Mouse (Mus musculus) cerebellum, adult 18-20 months (tissue): ENCODE measurements around the gene Txndc16.

Source experiments
- DNase-seq, 2 experiments: peaks; one replicate each; pipeline ENCODE4 v3.0.0; 2021

Txndc16 gene

DNA sequence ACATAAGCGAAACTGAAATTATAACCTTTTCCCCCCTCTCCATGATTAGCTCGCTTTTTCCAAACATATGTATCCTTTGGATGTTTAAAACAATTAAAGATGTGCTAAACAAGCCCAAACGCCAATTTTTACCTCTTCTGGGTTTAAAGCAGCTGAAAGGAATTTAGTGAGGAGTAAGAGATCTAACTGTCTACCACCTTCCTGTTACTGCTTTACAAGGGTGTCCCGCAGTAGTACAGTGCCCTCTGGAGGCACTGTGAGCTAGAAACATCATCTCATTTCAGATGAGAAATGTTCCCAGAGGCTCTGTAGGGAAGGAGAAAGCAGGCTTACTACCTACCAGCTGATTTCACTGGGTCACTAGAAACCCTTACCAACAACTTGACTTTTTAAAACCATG lies 77.6 kb downstream of the Txndc16 start:
- peak in 1 of 2 experiments; percentile 13 for DNase-seq

DNA sequence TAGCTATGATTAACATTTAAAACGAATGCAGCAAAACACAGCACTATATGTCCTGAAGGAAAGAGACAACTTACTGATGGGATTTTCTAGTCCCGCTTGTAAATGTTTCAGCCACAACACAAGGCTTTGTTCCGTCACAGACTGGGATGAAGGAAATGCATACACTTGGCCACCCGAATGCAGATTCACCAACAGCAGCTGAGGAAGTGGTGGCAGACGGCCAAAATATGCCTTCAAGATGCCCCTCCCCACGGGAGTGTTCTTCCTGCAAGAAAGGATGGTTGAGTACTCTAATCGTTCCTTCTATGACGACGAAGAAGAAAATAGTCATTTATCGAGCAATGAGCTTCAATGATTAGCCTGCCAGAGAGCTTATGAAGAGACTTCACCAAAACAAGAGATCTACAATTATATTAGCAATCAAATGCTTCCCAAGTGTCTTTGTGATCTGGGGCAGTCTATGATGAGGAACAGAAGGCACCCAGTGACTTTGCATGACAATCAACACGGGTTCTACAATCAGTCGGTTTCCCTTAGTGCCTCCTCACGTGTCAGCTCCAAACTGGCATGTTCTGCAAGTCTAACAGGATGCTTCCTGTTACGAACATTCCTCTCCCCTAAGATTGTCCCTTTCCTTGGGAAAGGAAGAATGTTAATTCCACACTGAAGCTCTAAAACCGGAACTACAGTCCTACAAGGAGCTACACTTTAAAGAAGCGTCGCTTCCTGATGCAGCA lies 79.6 kb downstream of the Txndc16 start:
- DNase-seq: no peak

DNA sequence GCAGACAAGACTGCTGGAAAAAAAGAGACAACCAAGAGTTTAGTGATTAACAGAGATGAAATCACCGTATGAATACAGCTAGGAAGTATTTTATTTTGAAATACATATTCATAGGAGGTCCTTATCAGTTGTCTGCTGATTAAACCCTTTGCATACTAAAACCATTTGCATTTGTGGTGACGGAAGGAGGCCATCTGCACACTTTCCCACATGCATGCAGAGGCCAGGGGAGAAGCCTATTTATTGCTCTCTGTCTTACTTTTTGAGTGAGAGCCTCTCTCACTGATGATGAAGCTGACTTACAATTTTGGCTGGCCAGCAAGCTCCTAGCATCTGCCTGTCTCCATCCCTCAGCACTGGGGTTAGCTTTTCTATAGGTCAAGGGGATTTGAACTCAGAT lies 84.2 kb downstream of the Txndc16 start:
- no peak for DNase-seq

DNA sequence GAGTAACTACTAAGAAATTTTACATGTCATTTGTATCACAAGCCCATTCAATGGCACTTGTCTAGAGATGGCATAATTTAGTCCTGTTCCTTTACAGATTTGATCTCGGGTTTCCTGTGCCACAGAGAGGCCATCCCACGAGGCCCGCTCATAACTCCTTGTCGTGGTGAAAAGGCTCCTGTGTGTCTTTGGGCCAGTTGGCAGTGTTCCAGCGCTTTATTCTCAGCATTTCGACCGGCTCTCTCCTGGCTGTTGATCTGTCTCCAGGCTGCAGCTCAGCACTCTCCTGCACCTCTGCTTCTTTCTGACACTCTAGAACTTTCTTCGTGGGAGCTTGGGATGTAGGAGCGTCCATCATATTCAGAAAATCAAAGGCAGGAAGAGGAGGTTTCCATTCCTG lies 84.6 kb downstream of the Txndc16 start:
- peak in 1 of 2 experiments; percentile 10 for DNase-seq

DNA sequence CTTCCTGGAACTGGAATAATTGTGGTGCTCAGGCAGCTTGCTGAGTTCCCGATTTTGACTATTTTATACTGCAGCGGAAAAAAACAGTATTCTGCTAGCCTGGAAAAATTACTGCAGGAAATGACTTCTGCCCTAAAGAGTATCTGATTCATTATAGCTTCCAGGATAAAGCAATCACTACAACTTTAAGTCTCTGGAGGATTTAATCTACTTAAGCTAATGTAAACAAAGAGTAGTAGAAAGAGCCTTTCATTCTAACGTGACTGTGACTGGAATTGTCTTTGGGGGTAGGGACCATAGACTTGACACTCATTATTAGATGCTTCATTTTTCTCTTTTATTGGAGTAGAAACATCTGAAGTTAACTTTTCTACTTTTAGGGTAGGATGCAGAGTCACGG lies 101.8 kb downstream of the Txndc16 start:
- DNase-seq: no peak

DNA sequence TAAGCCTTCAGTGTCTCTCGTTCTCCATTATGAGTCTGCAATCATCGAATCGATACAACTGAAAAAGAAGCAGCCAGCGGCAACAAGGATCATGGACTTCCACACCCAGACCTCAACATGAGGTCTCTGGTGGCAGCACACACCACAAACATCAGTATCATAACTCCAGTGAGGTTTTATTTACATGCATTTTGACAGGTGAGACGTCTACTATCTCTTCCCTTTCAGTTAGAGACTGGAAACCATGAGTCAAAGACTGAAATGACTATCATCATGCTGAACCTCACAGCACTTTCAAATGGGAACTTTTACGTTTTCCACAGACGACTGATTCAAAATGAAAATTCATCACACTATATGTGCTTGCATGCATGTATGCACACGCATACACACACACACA lies 117.9 kb downstream of the Txndc16 start:
- DNase-seq: no peak

DNA sequence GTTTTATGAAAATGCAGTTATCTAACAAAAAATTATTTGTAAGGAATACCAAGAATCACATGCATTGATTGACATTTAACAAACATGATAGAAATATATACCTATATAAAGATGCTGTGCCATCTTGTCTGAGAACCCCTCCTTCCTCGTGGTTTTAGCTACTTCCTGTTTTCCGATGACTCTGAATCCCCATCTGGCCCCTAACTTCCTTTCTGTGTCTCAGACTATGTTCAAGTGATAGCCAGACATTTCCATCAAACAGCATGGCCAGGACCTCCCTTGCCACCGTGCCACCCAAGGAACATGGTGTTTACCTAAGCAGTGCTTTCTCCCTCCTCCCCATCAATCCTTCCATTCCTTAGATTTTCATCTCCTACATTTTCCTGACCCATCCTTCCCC lies 127.8 kb downstream of the Txndc16 start:
- no peak for DNase-seq

DNA sequence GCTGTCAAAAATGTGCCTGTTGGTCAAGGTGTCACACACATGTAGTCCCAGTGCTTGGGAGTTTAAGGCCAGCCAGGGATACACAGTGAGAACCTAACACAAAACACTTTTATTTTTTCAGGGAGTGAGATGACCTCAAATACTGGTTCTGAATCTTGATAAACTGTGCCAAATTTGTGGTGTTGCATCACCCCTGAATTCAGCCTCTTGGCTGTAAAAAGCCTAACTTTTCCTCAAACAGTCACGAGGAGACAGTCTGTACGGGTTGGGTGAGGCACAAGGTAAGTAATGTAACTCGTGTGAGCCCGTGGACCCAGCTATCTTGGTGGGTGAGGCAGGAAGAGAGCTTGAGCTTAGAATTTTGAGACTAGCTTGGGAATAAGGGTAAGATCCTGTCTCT lies 130.1 kb downstream of the Txndc16 start:
- no peak for DNase-seq

DNA sequence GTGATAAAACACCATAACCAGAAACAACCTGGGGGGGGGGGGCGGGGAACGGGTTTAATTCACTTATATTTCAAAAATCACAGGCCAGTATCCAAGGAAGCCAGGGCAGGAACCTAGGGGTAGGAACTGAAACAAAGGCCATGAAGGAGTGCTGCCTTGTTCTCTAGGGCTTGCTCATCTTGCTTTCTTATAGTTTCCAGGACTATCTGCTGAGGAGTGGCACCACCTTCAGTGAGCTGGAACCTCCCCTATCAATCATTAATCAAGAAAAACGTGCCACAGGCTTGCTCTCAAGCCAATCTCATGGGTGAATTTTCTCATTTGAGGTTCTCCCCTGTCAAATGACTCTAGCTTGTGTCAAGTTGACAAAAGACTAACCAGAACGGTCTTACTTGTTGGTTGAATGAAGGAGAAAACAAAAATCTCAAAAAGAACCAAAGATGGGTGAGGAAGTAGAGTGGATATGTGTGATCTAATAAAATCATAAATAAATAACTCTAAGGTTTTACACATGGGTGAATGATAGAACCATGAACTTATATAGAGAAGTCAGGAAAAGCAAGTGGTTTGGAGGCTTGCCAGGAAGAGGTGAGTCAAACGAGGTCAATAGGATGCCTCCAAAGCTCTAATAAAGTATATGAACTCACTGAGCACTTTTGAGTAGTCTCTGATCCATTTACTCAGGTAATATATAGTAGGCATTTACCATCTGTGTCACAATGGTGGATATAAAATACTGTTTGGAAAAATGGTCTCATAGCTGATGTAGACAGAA lies 134.3 kb downstream of the Txndc16 start:
- no peak for DNase-seq

DNA sequence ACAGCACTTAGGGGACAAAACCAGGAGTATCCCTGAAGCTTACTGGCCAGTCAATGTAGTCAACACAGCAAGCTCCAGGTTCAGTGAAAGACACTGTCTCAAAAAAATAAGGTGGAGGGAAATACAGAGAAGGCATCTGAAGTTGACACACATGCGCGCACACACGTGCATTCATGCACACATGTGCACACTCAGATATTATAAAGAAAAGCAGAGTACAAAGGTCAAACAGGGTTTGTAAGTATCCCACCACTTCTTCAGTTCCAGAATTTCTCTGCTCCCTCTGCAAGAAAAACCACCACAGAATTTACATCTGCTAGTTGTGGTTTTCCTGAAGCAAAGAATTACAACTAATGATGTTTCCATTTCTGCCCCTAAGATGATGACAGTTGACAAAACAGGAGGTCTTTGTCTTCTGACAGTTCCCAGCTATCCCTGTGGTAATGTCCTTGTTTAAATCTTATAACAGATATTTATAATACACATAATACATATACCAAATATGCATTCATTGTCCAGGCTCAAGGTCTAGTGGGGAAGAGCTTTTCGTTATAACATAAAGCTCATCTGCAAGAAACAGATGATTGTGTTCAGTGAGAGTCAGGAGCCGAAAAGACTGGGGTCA lies 135.4 kb downstream of the Txndc16 start:
- DNase-seq: no peak

DNA sequence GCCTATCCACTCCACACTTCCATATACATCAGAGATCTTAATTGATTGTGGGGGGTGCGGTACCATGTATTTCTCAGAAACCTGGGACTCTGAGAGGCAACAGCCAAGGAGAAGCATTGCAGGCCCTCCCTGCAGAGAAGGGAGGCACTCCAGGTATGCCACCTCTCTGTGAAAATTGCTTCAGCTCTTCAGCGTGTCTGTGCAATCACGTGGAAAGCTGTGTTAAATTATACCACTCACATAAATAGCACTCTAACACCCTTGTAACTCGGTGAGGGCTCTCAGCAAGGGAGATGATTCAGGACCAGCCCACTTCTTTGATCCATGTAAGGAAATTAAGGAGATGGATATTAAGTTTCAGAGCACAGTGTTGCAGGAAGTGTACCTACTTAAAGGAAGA lies 136.6 kb downstream of the Txndc16 start:
- no peak for DNase-seq
